Mouse (Mus musculus): ENCODE measurements around the gene Gm10160. TPM values are rescaled to one million over a fixed set of nuclear protein-coding genes. Genes with fewer than 3 reads are reported as not detected.
"Not testable (repeated sequence)": the region's sequence is repeated elsewhere in the genome, so short reads cannot be mapped to it uniquely, and the experiment has no call there.

Gene Gm10160
- polyA plus RNA-seq, 1 experiment from 2014 or later: not detected

DNA sequence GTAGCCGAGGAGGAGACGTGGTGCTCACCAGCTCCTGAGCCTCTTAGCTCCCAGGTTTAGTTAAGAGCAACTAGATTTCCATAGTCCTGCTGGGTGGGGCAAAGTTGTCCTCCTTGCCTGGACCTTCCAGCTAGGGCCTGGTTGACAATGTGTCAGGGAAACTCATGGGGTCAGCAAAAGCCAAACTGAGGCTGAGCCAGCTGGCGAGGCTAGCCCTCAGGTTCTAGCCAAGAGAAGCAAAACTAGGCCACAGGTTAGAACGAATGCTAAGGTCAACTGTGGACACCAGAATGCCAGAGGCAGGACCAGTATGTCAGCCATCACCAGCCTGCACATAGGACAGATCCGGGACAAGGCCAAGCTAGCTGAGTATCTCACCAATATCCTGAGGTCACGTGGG is 14.2 kb downstream of the Gm10160 start:
- no peaks in the 10 kb centered on the region for H3K9me3 ChIP-seq
- H3K4me2 ChIP-seq: no peak overlapping the region
- no peak overlapping the region for H3K4me3 ChIP-seq
- no peak overlapping the region for H3K27ac ChIP-seq
- 90% methylated on average over 6 of the region's 6 CpGs for WGBS
- H3K4me1 ChIP-seq (replicated peaks): 0 out of 2 replicates have a peak, but pooled peaks cover 3% of the 10 kb centered on the region
- ATAC-seq (ENCODE audit: low FRiP score): no peak
- H3K9ac ChIP-seq: no peak overlapping the region
- H3K27me3 ChIP-seq: no peaks in the 10 kb centered on the region
- no peaks in the 10 kb centered on the region for H3K36me3 ChIP-seq

DNA sequence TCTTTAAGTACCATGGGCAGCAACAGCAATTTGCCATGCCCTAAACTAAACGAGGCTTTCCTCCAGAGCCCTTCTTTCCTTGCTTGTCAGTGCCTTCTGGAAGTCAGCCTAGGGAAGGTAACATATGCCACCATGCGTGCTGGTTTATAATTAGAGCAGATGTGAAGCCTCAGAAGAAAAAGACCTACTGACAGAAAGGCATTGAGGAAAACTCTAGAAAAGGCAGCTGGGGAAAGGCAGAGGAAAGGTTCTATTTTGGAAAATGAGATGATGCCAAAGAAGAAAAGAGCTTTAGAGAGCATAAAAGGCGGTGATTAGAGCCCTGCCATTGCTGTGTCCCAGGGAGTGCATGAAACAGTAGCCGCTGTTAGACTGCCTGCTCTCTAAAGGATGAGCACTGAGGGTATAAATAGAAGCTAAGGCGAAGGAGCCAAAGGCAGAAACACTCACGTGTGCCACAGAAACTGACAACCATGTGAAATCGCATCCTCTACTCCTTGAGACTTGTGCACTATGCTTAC is 14.9 kb downstream of the Gm10160 start:
- Histone ChIP-seq H3K4me2 (no peak overlapping the region), H3K9me3 (no peaks in the 10 kb centered on the region), H3K4me1 (replicated peaks) (0 out of 2 replicates have a peak, but pooled peaks cover 3% of the 10 kb centered on the region), H3K27me3 (no peaks in the 10 kb centered on the region), H3K9ac (no peak overlapping the region), H3K4me3 (no peak overlapping the region), H3K36me3 (no peaks in the 10 kb centered on the region), H3K27ac (no peak overlapping the region)
- no peak for ATAC-seq (ENCODE audit: low FRiP score)
- WGBS: 63% methylated on average over 7 of the region's 7 CpGs

DNA sequence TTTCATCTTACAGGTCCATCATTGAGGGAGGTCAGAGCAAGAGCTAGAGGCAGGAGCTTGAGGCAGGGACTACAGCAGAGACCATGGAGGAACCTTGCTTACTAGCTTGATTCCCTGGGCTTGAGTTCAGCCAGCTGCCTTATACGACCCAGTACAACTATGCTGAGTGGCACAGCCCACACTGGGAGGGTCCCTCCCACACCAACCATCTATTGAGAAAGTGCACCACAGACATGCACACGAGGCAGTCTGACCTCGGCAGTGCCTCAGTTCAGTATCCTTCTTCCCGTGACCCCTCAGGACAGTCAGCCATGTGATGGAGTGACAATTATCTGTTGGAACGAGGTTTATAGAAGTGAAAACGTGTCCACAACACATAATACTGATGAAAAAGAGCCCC is 15.8 kb downstream of the Gm10160 start:
- H3K27ac ChIP-seq: no peak overlapping the region
- no peak overlapping the region for H3K4me2 ChIP-seq
- no peak overlapping the region for H3K9ac ChIP-seq
- no peaks in the 10 kb centered on the region for H3K9me3 ChIP-seq
- WGBS: 73% methylated on average over 6 of the region's 6 CpGs
- H3K4me1 ChIP-seq (replicated peaks): 0 out of 2 replicates have a peak, but pooled peaks cover 3% of the 10 kb centered on the region
- no peaks in the 10 kb centered on the region for H3K27me3 ChIP-seq
- H3K4me3 ChIP-seq: no peak overlapping the region
- ATAC-seq (ENCODE audit: low FRiP score): no peak
- H3K36me3 ChIP-seq: no peaks in the 10 kb centered on the region

DNA sequence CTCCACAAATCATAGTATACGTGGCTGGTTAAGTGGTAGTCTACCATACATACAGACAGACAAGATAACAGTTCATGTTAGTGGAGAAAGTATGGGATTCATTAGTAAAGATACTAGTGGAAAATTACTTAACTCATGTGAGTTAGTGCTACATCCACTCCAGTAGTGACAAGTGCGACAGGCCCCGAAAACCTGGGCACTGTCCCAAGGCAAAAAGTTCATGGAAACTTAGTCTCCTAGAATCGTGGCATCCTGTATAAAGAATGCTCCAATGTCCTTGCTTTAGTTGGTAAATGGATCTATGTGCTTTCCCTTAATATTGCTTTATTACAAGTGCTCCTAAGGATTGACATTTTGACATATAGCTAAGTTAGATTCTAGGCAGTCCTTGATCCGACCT is 17.8 kb downstream of the Gm10160 start:
- H3K4me2 ChIP-seq; H3K4me1 ChIP-seq (replicated peaks); H3K27ac ChIP-seq; ATAC-seq (ENCODE audit: low FRiP score); H3K9me3 ChIP-seq; H3K9ac ChIP-seq; H3K36me3 ChIP-seq; H3K27me3 ChIP-seq; H3K4me3 ChIP-seq: not testable (repeated sequence)
- WGBS: 90% methylated on average over 5 of the region's 5 CpGs

GRCm38 (mm10) chr7:81835430-81835829 is 20.2 kb downstream of the Gm10160 start:
- Histone ChIP-seq H3K4me1 (replicated peaks) (no peaks in the 10 kb centered on the region), H3K27ac (no peak overlapping the region), H3K27me3 (no peaks in the 10 kb centered on the region), H3K36me3 (no peaks in the 10 kb centered on the region), H3K4me3 (no peak overlapping the region), H3K9me3 (no peaks in the 10 kb centered on the region), H3K4me2 (no peak overlapping the region), H3K9ac (no peak overlapping the region)
- WGBS: 91% methylated on average over 5 of the region's 5 CpGs
- no peak for ATAC-seq (ENCODE audit: low FRiP score)

DNA sequence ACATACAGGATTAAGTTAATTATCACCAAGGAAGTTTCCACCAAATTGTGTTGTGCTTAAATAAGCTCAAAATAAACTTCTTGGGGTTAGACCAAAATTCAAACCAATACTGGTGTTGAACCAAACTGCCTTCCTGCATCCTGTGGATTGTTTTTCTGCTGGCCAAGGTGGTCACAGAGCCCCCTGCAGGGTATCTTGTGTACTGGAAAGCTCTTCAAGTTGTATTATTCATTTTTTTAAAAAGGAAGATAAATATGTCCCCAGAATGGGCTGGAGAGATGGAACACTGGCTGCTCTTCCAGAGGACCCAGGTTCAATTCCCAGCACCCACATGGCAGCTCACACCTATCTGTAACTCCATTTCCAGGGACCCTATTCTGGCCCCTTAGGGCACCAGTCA is 20.7 kb downstream of the Gm10160 start:
- no peak for ATAC-seq (ENCODE audit: low FRiP score)
- no peak overlapping the region for H3K9ac ChIP-seq
- no peak overlapping the region for H3K4me2 ChIP-seq
- peaks cover 3% of the 10 kb centered on the region; the same call in 1 of the 2 replicates for H3K4me1 ChIP-seq (replicated peaks)
- H3K9me3 ChIP-seq: no peaks in the 10 kb centered on the region
- H3K4me3 ChIP-seq: no peak overlapping the region
- H3K27me3 ChIP-seq: no peaks in the 10 kb centered on the region
- H3K36me3 ChIP-seq: no peaks in the 10 kb centered on the region
- no peak overlapping the region for H3K27ac ChIP-seq

DNA sequence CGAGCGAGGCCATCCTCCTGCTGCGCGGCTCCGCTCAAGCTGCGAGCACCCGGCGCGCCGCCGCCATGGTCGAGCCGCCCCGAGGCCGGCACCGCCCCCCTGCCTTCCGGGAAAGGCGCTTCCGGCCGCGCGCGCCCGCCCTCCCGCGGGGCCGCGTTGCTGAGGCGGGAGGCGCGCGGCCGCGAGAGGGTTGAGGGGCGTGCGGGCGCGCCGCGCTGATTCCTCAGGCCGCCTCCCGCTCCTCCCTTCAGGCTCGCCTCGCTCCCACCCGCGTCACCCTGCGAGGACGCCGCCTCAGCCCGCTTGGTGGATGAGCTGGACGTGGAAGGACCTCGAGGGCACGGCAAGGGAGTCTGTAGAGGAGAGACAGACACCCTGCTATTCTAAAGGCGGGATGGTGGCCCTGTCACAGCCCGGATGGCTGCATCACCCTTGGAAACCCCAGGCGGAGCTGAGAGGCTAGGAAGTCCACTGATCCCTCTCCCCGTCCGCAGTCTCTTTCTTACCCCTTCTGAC is 26.2 kb downstream of the Gm10160 start, which contains the start of gene Btbd1:
Btbd1 (minus strand) TSS at position 53 of the 516 bp plus-strand sequence.
- H3K36me3 ChIP-seq: no peaks in the 10 kb centered on the region
- WGBS: under 1% methylated on average over 56 of the region's 58 CpGs
- no peaks in the 10 kb centered on the region for H3K27me3 ChIP-seq
- peak; percentile 91 for ATAC-seq (ENCODE audit: low FRiP score)
- peak within 1 kb of the TSS; percentile 97 for H3K27ac ChIP-seq
- H3K4me1 ChIP-seq (replicated peaks): peaks cover 40% of the 10 kb centered on the region
- peak within 1 kb of the TSS; percentile 86 for H3K4me3 ChIP-seq
- H3K4me2 ChIP-seq: peak within 1 kb of the TSS; percentile 78
- H3K9ac ChIP-seq: peak within 1 kb of the TSS; percentile 95
- no peaks in the 10 kb centered on the region for H3K9me3 ChIP-seq

- Histone ChIP-seq H3K27me3 (no peaks in the 10 kb centered on the region), H3K4me2 (peak overlapping the region; percentile 78), H3K4me3 (peak overlapping the region; percentile 86), H3K9ac (peak overlapping the region; percentile 95), H3K36me3 (no peaks in the 10 kb centered on the region), H3K27ac (peak overlapping the region; percentile 97), H3K9me3 (no peaks in the 10 kb centered on the region), H3K4me1 (replicated peaks) (peaks cover 45% of the 10 kb centered on the region)
- peak; percentile 88 for ATAC-seq (ENCODE audit: low FRiP score)
- under 1% methylated on average over 70 of the region's 91 CpGs for WGBS
Measured at GRCm38 (mm10) chr7:81828681-81829378, 26.8 kb downstream of the Gm10160 start.

DNA sequence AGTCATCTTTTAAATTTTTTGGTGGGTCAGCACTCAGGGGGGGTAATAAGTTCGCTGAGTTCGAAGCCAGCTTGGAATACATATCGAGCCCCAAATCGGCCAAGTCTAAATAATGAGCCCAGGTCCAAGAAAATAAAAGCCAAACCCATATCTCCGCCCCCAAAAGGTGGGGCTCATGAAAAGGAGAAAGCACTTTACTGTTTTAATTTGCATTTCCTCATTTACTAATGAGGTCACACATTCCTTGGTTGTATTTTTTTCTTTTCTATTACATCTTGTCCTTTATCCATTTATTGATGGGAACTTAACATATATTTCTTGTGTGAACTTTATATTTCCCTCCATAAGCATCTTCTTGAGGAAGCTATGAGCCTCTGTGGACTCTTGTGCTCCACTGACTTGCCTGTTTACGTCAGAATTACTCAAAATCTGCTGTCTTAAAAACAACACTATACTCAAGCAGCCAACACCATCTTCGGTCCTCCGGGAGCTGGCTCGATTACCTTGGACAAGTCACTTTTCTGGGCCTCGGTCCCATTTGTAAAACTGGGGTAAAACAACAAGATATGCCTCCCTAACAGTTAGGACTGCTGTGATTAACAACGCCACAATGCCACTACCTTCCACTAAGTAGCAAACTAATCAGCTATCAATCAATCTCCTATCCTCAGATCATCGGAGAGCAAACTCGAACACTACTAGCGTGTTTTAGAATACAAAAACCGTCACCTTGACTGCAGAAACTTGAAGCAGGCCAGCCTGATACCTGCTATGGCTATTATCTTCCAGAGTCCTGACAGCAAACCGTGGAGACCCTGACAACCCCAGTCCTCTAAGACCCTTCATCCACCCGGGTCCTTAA is 27.6 kb downstream of the Gm10160 start:
- Histone ChIP-seq H3K4me2 (peak overlapping the region; percentile 78), H3K9me3 (no peaks in the 10 kb centered on the region), H3K4me3 (peak overlapping the region; percentile 86), H3K4me1 (replicated peaks) (peaks cover 45% of the 10 kb centered on the region), H3K27ac (peak overlapping the region; percentile 97), H3K9ac (peak overlapping the region; percentile 95), H3K27me3 (no peaks in the 10 kb centered on the region), H3K36me3 (no peaks in the 10 kb centered on the region)
- no peak; the same call in 1 of the 2 replicates for ATAC-seq (ENCODE audit: low FRiP score)
- WGBS: 24% methylated on average over 17 of the region's 17 CpGs

DNA sequence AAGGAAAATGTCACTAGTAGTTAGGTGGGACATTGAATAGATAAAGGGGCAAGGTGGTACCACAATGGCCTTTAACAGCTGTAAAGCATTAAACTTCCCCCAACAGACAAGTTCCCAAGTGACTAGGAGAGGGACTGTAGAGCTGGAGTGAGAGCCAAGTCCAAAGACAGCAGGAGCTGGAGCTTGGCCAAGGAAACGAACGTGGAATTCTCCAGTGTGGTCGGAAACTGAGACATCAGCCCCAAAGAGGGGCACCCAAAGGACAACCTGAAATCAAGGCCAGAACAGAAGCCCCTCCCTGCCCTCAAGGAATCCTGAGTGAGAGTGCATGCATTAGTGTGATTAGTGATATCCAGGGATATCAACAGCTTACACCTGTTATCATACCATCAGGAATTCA is 30.2 kb downstream of the Gm10160 start:
- Histone ChIP-seq H3K4me3 (no peak overlapping the region), H3K27ac (no peak overlapping the region), H3K36me3 (no peaks in the 10 kb centered on the region), H3K9ac (no peak overlapping the region), H3K9me3 (no peaks in the 10 kb centered on the region), H3K4me2 (peak overlapping the region; percentile 35; the same call in 1 of the 2 replicates), H3K4me1 (replicated peaks) (peaks cover 45% of the 10 kb centered on the region), H3K27me3 (no peaks in the 10 kb centered on the region)
- 44% methylated on average over 3 of the region's 3 CpGs for WGBS
- no peak for ATAC-seq (ENCODE audit: low FRiP score)

DNA sequence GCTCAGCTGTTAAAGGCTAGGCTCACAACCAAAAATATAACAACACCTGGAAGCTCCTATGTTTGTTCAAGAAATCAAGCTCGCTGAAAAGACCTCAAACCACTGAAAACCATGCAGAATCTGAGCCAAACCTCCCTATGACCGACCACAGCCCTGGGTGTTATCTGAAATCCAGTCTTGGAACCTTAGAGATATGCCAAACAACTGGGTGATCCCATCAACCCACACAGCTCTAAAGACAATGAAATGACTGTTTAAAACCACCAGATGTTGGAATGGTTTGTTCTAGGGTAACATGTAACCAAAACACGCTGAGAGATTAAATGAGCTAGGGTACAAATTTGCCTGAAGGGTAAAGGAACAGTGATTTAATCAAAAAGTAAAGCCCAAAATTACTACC is 30.7 kb downstream of the Gm10160 start:
- Histone ChIP-seq H3K4me2 (0 out of 2 replicates have a peak overlapping the region, but pooled peaks have one; percentile 7), H3K9me3 (no peaks in the 10 kb centered on the region), H3K36me3 (no peaks in the 10 kb centered on the region), H3K27me3 (no peaks in the 10 kb centered on the region), H3K4me3 (no peak overlapping the region), H3K4me1 (replicated peaks) (peaks cover 42% of the 10 kb centered on the region), H3K9ac (peak overlapping the region; percentile 4; the same call in 1 of the 2 replicates), H3K27ac (no peak overlapping the region)
- no peak for ATAC-seq (ENCODE audit: low FRiP score)
- WGBS: 83% methylated on average over 3 of the region's 3 CpGs

DNA sequence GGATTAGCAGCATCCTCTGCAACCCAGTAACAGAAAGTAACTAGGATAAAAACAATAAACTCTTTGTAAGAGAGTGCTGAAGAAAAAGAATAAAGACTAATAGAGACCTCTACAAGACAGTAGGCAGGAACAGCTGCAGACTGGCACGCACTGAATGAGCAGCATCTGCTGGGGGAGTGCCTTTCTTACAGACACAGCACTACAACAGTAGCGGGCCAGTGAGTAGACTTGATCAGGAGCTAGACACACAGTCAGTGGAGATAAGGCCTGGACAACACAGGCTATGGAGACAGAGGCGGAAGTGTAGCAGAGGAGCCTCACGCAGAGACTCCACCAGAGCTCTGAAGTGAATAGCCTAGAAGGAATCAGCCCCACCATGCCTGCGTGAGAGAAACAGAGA is 49.5 kb downstream of the Gm10160 start:
- 67% methylated on average over 5 of the region's 5 CpGs for WGBS
- H3K4me1 ChIP-seq (replicated peaks): peaks cover 5% of the 10 kb centered on the region
- no peaks in the 10 kb centered on the region for H3K9me3 ChIP-seq
- no peak overlapping the region for H3K4me3 ChIP-seq
- H3K4me2 ChIP-seq: no peak overlapping the region
- no peak for ATAC-seq (ENCODE audit: low FRiP score)
- H3K27ac ChIP-seq: peak overlapping the region; percentile 37; the same call in 1 of the 2 replicates
- no peak overlapping the region for H3K9ac ChIP-seq
- H3K36me3 ChIP-seq: peaks cover 5% of the 10 kb centered on the region
- H3K27me3 ChIP-seq: no peaks in the 10 kb centered on the region

Measured in hindbrain, embryonic 13.5 days (tissue).